ENCODE assay signal across 17 mouse cellular contexts in the genomic region with DNA sequence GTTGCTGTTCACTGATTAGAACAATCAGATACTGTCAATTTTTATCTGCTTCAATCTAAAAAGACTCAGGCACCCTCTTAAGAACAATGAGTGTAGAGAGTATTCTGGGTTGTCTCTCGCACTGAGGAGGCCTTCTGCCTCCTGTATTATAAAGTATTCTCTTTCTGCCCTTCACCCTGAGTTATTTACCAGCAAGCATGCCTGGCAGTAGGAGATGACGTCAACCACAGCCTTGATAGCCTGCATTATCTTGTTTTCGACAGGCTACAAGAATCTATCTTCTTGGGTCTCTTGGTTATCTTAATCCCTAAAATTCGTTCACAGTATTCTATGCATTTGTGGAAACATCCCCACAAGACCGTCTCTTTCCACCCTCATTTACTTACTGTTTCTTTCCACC. TPM values are rescaled to one million over a fixed set of nuclear protein-coding genes. Genes with fewer than 3 reads are reported as not detected.
"Had no signal": no experiment of that assay in that cellular context is flagged by ENCODE, and none has a peak within 500 bp of the region (broad histone marks: within the 10 kb centered on the region; RNA-seq: fewer than 3 reads in every experiment).

No protein-coding gene starts in this region.

- H3K4me1 ChIP-seq: liver, embryonic 15.5 days had no signal

- DNase-seq: kidney, adult 8-10 months; kidney, postnatal 10 days; lung, adult 2 months; lung, postnatal 36 days; right cerebral cortex, postnatal 4 days; spleen, adult 18-20 months; thymus, adult 18-20 months; thymus, postnatal 25 days had no signal

- H3K27me3 ChIP-seq: liver, embryonic 15.5 days; midbrain, embryonic 13.5 days had no signal

- H3K9ac ChIP-seq: liver, embryonic 15.5 days; midbrain, embryonic 13.5 days; neural tube, embryonic 15.5 days had no signal

- H3K4me2 ChIP-seq: liver, embryonic 11.5 days; liver, embryonic 15.5 days; midbrain, embryonic 13.5 days; neural tube, embryonic 15.5 days had no signal

- H3K9me3 ChIP-seq: limb, embryonic 10.5 days; liver, embryonic 15.5 days; midbrain, embryonic 13.5 days; neural tube, embryonic 15.5 days had no signal

- H3K4me3 ChIP-seq: left cerebral cortex, adult 2 months; limb, embryonic 10.5 days; liver, embryonic 15.5 days; midbrain, embryonic 13.5 days; myocyte; neural tube, embryonic 15.5 days had no signal

- ATAC-seq: lung, postnatal 0 days; midbrain, embryonic 13.5 days had no signal

- H3K27ac ChIP-seq: left cerebral cortex, adult 2 months; limb, embryonic 10.5 days; liver, embryonic 15.5 days; midbrain, embryonic 13.5 days; neural tube, embryonic 15.5 days had no signal

- H3K36me3 ChIP-seq: limb, embryonic 10.5 days; liver, embryonic 15.5 days; midbrain, embryonic 13.5 days; neural tube, embryonic 15.5 days had no signal

RNA-seq across cellular contexts. Expression of gene Sgpp2, which starts 29.8 kb away (rescaled TPM):
- total RNA-seq: megakaryocyte progenitor cell, adult 5-6 weeks had no signal
